Mouse (Mus musculus): ENCODE measurements at regions not wholly inside any gene's neighbourhood (a gene's known extent, or its start where the extent isn't known, plus 50 kb on each side); places are given as distances from the start of the nearest gene placed in this dataset.

GRCm38 (mm10) chr6:101532436-101532835 lies 154.7 kb upstream of the Pdzrn3 start:
- TF ChIP-seq CTCF (IDR thresholded peaks at IDR 0.05) (no peak), EP300 (IDR thresholded peaks at IDR 0.05; ENCODE audit: insufficient read depth, low read depth, low read length) (no peak), POLR2A (IDR thresholded peaks at IDR 0.05; ENCODE audit: insufficient read depth, low read depth, low read length) (no peak)
